Mouse (Mus musculus) liver, postnatal 0 days (tissue): ENCODE measurements around the gene Sdccag8.

Source experiments
- CTCF ChIP-seq: sonication (generic); IDR thresholded peaks from 2 replicates; pipeline ENCODE4 v1.5.1; 2016; ENCODE audit warnings: antibody characterized with exemption, low read depth
- EP300 ChIP-seq: IDR thresholded peaks from 2 replicates; pipeline ENCODE4 v1.6.1; 2016; ENCODE audit warnings: antibody characterized with exemption, low read depth, mild to moderate bottlenecking

GRCm38 (mm10) chr1:177046963-177047362 lies 232.5 kb downstream of the Sdccag8 start:
- TF ChIP-seq CTCF (no peak), EP300 (no peak)
